Mouse (Mus musculus): ENCODE measurements around the gene Dgcr6.
A peak's percentile ranks its signal among the peaks of the same experiment; 100 is the strongest.

Gene Dgcr6

GRCm38 (mm10) chr16:18068653-18069376 lies 16.2 kb downstream of the Dgcr6 start:
- no peak for DNase-seq (ENCODE audit: low spot score in 2 of 2)

GRCm38 (mm10) chr16:18070798-18071197 lies 18.1 kb downstream of the Dgcr6 start:
- DNase-seq (ENCODE audit: low spot score in 2 of 2), result no peak

- no peak for DNase-seq (ENCODE audit: low spot score in 2 of 2)
Observed at GRCm38 (mm10) chr16:18072089-18072488, 19.4 kb downstream of the Dgcr6 start.

GRCm38 (mm10) chr16:18073259-18073962 lies 20.8 kb downstream of the Dgcr6 start:
- no peak for DNase-seq (ENCODE audit: low spot score in 2 of 2)

GRCm38 (mm10) chr16:18074611-18075010 lies 22.0 kb downstream of the Dgcr6 start:
- DNase-seq (ENCODE audit: low spot score in 2 of 2), result no peak

- no peak for DNase-seq (ENCODE audit: low spot score in 2 of 2)
Observed at GRCm38 (mm10) chr16:18075201-18075600, 22.5 kb downstream of the Dgcr6 start.

- peak; percentile 38 to 48 for DNase-seq (ENCODE audit: low spot score in 2 of 2)
Observed at GRCm38 (mm10) chr16:18078314-18079015, 25.8 kb downstream of the Dgcr6 start.

- DNase-seq (ENCODE audit: low spot score in 2 of 2), result no peak
Observed at GRCm38 (mm10) chr16:18079300-18079699, 26.6 kb downstream of the Dgcr6 start.

GRCm38 (mm10) chr16:18080171-18080570 lies 27.5 kb downstream of the Dgcr6 start:
- no peak for DNase-seq (ENCODE audit: low spot score in 2 of 2)

GRCm38 (mm10) chr16:18081149-18081827 lies 28.6 kb downstream of the Dgcr6 start:
- DNase-seq (ENCODE audit: low spot score in 2 of 2), result no peak

GRCm38 (mm10) chr16:18082291-18082690 lies 29.6 kb downstream of the Dgcr6 start:
- DNase-seq (ENCODE audit: low spot score in 2 of 2), result no peak

GRCm38 (mm10) chr16:18083231-18083951 lies 30.7 kb downstream of the Dgcr6 start:
- peak; percentile 82 to 85 for DNase-seq (ENCODE audit: low spot score in 2 of 2)

- DNase-seq (ENCODE audit: low spot score in 2 of 2), result no peak
Observed at GRCm38 (mm10) chr16:18084262-18084661, 31.6 kb downstream of the Dgcr6 start.

- no peak for DNase-seq (ENCODE audit: low spot score in 2 of 2)
Observed at GRCm38 (mm10) chr16:18087101-18087500, 34.4 kb downstream of the Dgcr6 start.

GRCm38 (mm10) chr16:18096348-18096747 lies 43.7 kb downstream of the Dgcr6 start:
- DNase-seq (ENCODE audit: low spot score in 2 of 2), result no peak

GRCm38 (mm10) chr16:18102816-18103215 lies 50.2 kb downstream of the Dgcr6 start:
- DNase-seq (ENCODE audit: low spot score in 2 of 2), result no peak

- DNase-seq (ENCODE audit: low spot score in 2 of 2), result no peak
Observed at GRCm38 (mm10) chr16:18103366-18103765, 50.7 kb downstream of the Dgcr6 start.

- no peak for DNase-seq (ENCODE audit: low spot score in 2 of 2)
Observed at GRCm38 (mm10) chr16:18103808-18104207, 51.1 kb downstream of the Dgcr6 start.

- DNase-seq (ENCODE audit: low spot score in 2 of 2), result peak in 1 of 2 experiments; percentile 36
Observed at GRCm38 (mm10) chr16:18108221-18108966, 55.7 kb downstream of the Dgcr6 start.

- DNase-seq (ENCODE audit: low spot score in 2 of 2), result no peak
Observed at GRCm38 (mm10) chr16:18111042-18111441, 58.4 kb downstream of the Dgcr6 start.

GRCm38 (mm10) chr16:18116467-18116866 lies 63.8 kb downstream of the Dgcr6 start:
- no peak for DNase-seq (ENCODE audit: low spot score in 2 of 2)
